Mouse (Mus musculus): ENCODE data around the gene Arl5c.
A peak's percentile ranks its signal among the peaks of the same experiment; 100 is the strongest.

Arl5c gene

GRCm38 (mm10) chr11:98018858-98019641 lies 23.1 kb upstream of the Arl5c start:
- DNase-seq = no peak

GRCm38 (mm10) chr11:98018222-98018621 lies 22.2 kb upstream of the Arl5c start:
- no peak for DNase-seq

GRCm38 (mm10) chr11:98016824-98017223 lies 20.8 kb upstream of the Arl5c start:
- no peak for DNase-seq

- DNase-seq = no peak
Observed at GRCm38 (mm10) chr11:98016177-98016576, 20.2 kb upstream of the Arl5c start.

- DNase-seq = no peak
Observed at GRCm38 (mm10) chr11:98012831-98013230, 16.9 kb upstream of the Arl5c start.

- DNase-seq = no peak
Observed at GRCm38 (mm10) chr11:98011716-98012115, 15.7 kb upstream of the Arl5c start.

GRCm38 (mm10) chr11:98008087-98008486 lies 12.1 kb upstream of the Arl5c start:
- no peak for DNase-seq

GRCm38 (mm10) chr11:98005686-98006085 lies 9.7 kb upstream of the Arl5c start:
- DNase-seq = no peak

GRCm38 (mm10) chr11:98005076-98005475 lies 9.1 kb upstream of the Arl5c start:
- no peak for DNase-seq

GRCm38 (mm10) chr11:98004161-98004560 lies 8.2 kb upstream of the Arl5c start:
- no peak for DNase-seq

GRCm38 (mm10) chr11:98003171-98003671 lies 7.2 kb upstream of the Arl5c start:
- DNase-seq = no peak

GRCm38 (mm10) chr11:98002627-98003026 lies 6.6 kb upstream of the Arl5c start:
- peak; percentile 39 for DNase-seq

- no peak for DNase-seq
Observed at GRCm38 (mm10) chr11:98001986-98002385, 6.0 kb upstream of the Arl5c start.

GRCm38 (mm10) chr11:98001351-98001824 lies 5.4 kb upstream of the Arl5c start:
- no peak for DNase-seq

GRCm38 (mm10) chr11:98000378-98001140 lies 4.6 kb upstream of the Arl5c start:
- no peak for DNase-seq

- no peak for DNase-seq
Observed at GRCm38 (mm10) chr11:97999748-98000147, 3.8 kb upstream of the Arl5c start.

GRCm38 (mm10) chr11:97998898-97999608 lies 3.1 kb upstream of the Arl5c start:
- DNase-seq = no peak

GRCm38 (mm10) chr11:97998074-97998793 lies 2.3 kb upstream of the Arl5c start:
- no peak for DNase-seq

- DNase-seq = no peak
Observed at GRCm38 (mm10) chr11:97997387-97997960, 1.5 kb upstream of the Arl5c start.

- DNase-seq = no peak
Observed at GRCm38 (mm10) chr11:97996691-97997090, 710 bp upstream of the Arl5c start.

GRCm38 (mm10) chr11:97994539-97995100 lies 1.4 kb downstream of the Arl5c start:
- DNase-seq = peak; percentile 74

Data from kidney, adult 11 months (tissue).